Mouse (Mus musculus) ES-CJ7 (cell line): ENCODE measurements around the gene Cdc37l1.
A peak's percentile ranks its signal among the peaks of the same experiment; 100 is the strongest.

ENCODE experiments used
- DNase-seq: peaks from one replicate; pipeline ENCODE4 v3.0.0; 2011; ENCODE audit warnings: low read depth, low spot score

The Cdc37l1 gene

GRCm38 (mm10) chr19:28990194-28990589, at the start of gene Cdc37l1:
Cdc37l1 (plus strand) TSS chr19:28990352.
- peak; percentile 92 for DNase-seq

GRCm38 (mm10) chr19:28941271-28941670, 48.9 kb upstream of the Cdc37l1 start:
- DNase-seq: no peak

GRCm38 (mm10) chr19:28946782-28947181, 43.4 kb upstream of the Cdc37l1 start:
- DNase-seq: no peak

GRCm38 (mm10) chr19:28947311-28947710, 42.8 kb upstream of the Cdc37l1 start:
- no peak for DNase-seq

GRCm38 (mm10) chr19:28951251-28951650, 38.9 kb upstream of the Cdc37l1 start:
- DNase-seq: no peak

- DNase-seq: no peak
Observed at GRCm38 (mm10) chr19:28963113-28963512, 27.0 kb upstream of the Cdc37l1 start.

GRCm38 (mm10) chr19:28963513-28963841, 26.7 kb upstream of the Cdc37l1 start:
- no peak for DNase-seq

- DNase-seq: peak; percentile 87
Observed at GRCm38 (mm10) chr19:28963842-28964551, 26.2 kb upstream of the Cdc37l1 start, which contains the start of gene Plpp6. Plpp6 (plus strand) TSS chr19:28963953.

- no peak for DNase-seq
Observed at GRCm38 (mm10) chr19:28964552-28964903, 25.6 kb upstream of the Cdc37l1 start.

GRCm38 (mm10) chr19:28967652-28968051, 22.5 kb upstream of the Cdc37l1 start, which contains the start of gene 4430402I18Rik:
4430402I18Rik (minus strand) TSS chr19:28967800.
- DNase-seq: peak; percentile 81

GRCm38 (mm10) chr19:28968178-28968577, 22.0 kb upstream of the Cdc37l1 start:
- no peak for DNase-seq

- DNase-seq: no peak
Observed at GRCm38 (mm10) chr19:28969231-28969630, 20.9 kb upstream of the Cdc37l1 start.

GRCm38 (mm10) chr19:28970251-28970650, 19.9 kb upstream of the Cdc37l1 start:
- no peak for DNase-seq

- peak; percentile 84 for DNase-seq
Observed at GRCm38 (mm10) chr19:28974862-28975611, 15.1 kb upstream of the Cdc37l1 start.

- no peak for DNase-seq
Observed at GRCm38 (mm10) chr19:28982617-28983016, 7.5 kb upstream of the Cdc37l1 start.

GRCm38 (mm10) chr19:28989515-28989914, 637 bp upstream of the Cdc37l1 start:
- no peak for DNase-seq

- DNase-seq: peak; percentile 35
Observed at GRCm38 (mm10) chr19:28990590-28991221, 554 bp downstream of the Cdc37l1 start.

- DNase-seq: no peak
Observed at GRCm38 (mm10) chr19:28991391-28991790, 1.2 kb downstream of the Cdc37l1 start.

GRCm38 (mm10) chr19:28994870-28995269, 4.7 kb downstream of the Cdc37l1 start:
- no peak for DNase-seq

GRCm38 (mm10) chr19:28995366-28995765, 5.2 kb downstream of the Cdc37l1 start:
- no peak for DNase-seq

- DNase-seq: no peak
Observed at GRCm38 (mm10) chr19:28997976-28998630, 8.0 kb downstream of the Cdc37l1 start.

GRCm38 (mm10) chr19:29000321-29000720, 10.2 kb downstream of the Cdc37l1 start:
- peak; percentile 28 for DNase-seq
